Mouse (Mus musculus): ENCODE measurements around the gene Pltp.

GRCm38 (mm10) chr2:164823969-164824368 is 33.5 kb downstream of the Pltp start:
- TF ChIP-seq CTCF (conservative IDR thresholded peaks at IDR 0.05; ENCODE audit: insufficient read depth, insufficient read length, low read depth, low read length) (no peak), POLR2A (IDR thresholded peaks at IDR 0.05; ENCODE audit: low read depth, low read length) (no peak)

Measured in kidney, adult 2 months (tissue).